ENCODE assay signal across 9 mouse cellular contexts in genomic region chr4:43579731-43580130, GRCm38 (mm10). TPM values are rescaled to one million over a fixed set of nuclear protein-coding genes. Genes with fewer than 3 reads are reported as not detected.
A peak's percentile ranks its signal among the peaks of the same experiment; 100 is the strongest.
DNase-seq lines count a peak whose midpoint lies in the region; ATAC-seq and TF ChIP-seq lines count a peak whose summit lies in the region.
"Had no signal": no experiment of that assay in that cellular context is flagged by ENCODE, and none has a peak within 500 bp of the region (broad histone marks: within the 10 kb centered on the region; RNA-seq: fewer than 3 reads in every experiment).

No protein-coding gene starts in this region.

- peaks cover 67% of the 10 kb centered on the region for H3K36me3 ChIP-seq in erythroblast, embryonic 14.5 days (ENCODE audit: control insufficient read depth)
- H3K36me3 ChIP-seq in testis, adult 2 months (ENCODE audit: control insufficient read depth, insufficient read depth, low read length), result no peaks in the 10 kb centered on the region; the same call in 1 of the 2 replicates
- peaks cover 50% of the 10 kb centered on the region for H3K36me3 ChIP-seq in liver, embryonic 12.5 days

- no peak for ATAC-seq in erythroblast, adult 5-6 weeks (replicated peaks; ENCODE audit: low FRiP score, poor library complexity, severe bottlenecking)
- ATAC-seq in liver, embryonic 12.5 days, result no peak

- H3K4me3 ChIP-seq in erythroblast, embryonic 14.5 days (replicated peaks), result peak overlapping the region; percentile 98
- H3K4me3 ChIP-seq in testis, adult 2 months (ENCODE audit: control insufficient read depth, low read depth, low read length), result peak overlapping the region; percentile 99
- H3K4me3 ChIP-seq in liver, embryonic 12.5 days, result peak overlapping the region; percentile 76

- H3K27ac ChIP-seq in testis, adult 2 months (ENCODE audit: control insufficient read depth, insufficient read depth, low read depth, low read length), result no peak overlapping the region
- peak overlapping the region; percentile 90; the same call in 1 of the 2 replicates for H3K27ac ChIP-seq in liver, embryonic 12.5 days

- peaks cover 70% of the 10 kb centered on the region for H3K4me1 ChIP-seq in erythroblast, embryonic 14.5 days (ENCODE audit: control insufficient read depth)
- H3K4me1 ChIP-seq in testis, adult 2 months (ENCODE audit: control insufficient read depth, insufficient read depth, low read length), result peaks cover 17% of the 10 kb centered on the region
- H3K4me1 ChIP-seq in liver, embryonic 12.5 days, result peaks cover 52% of the 10 kb centered on the region

- H3K9me3 ChIP-seq in erythroblast, embryonic 14.5 days (ENCODE audit: control insufficient read depth, low read length), result no peaks in the 10 kb centered on the region
- H3K9me3 ChIP-seq in liver, embryonic 12.5 days (replicated peaks), result no peaks in the 10 kb centered on the region

- TF ChIP-seq CTCF in testis, adult 2 months (IDR thresholded peaks at IDR 0.05; ENCODE audit: control insufficient read depth, insufficient read depth, insufficient replicate concordance, low read depth, low read length), result no peak

- WGBS in liver, embryonic 12.5 days (ENCODE audit: insufficient replicate concordance), result 63% methylated on average over 6 of the region's 6 CpGs

- no peak for DNase-seq in testis, postnatal 14 days (ENCODE audit: low spot score)
- DNase-seq in thymus, postnatal 25 days, result no peak
- no peak for DNase-seq in urinary bladder, adult 18-20 months (ENCODE audit: low spot score in 2 of 2)
- no peak for DNase-seq in ovary, postnatal 10 days (ENCODE audit: low spot score)
- DNase-seq: lung, adult 2 months had no signal

- no peaks in the 10 kb centered on the region for H3K27me3 ChIP-seq in erythroblast, embryonic 14.5 days (ENCODE audit: control insufficient read depth)
- H3K27me3 ChIP-seq in testis, adult 2 months (ENCODE audit: control insufficient read depth, insufficient read depth, low read length), result no peaks in the 10 kb centered on the region
- H3K27me3 ChIP-seq in liver, embryonic 12.5 days (replicated peaks), result no peaks in the 10 kb centered on the region

- TF ChIP-seq POLR2A in testis, adult 2 months (IDR thresholded peaks at IDR 0.05; ENCODE audit: control insufficient read depth, low read depth, low read length), result no peak

- peak overlapping the region; percentile 86 for H3K9ac ChIP-seq in liver, embryonic 12.5 days

- peak overlapping the region; percentile 90 for H3K4me2 ChIP-seq in liver, embryonic 12.5 days

RNA-seq across cellular contexts. Expression of gene Gba2, which starts 1.1 kb away (rescaled TPM):
- 0.70 and 1.1 TPM in 2 replicates for polyA plus RNA-seq in erythroblast, embryonic 14.5 days (2012)
- 4.2 and 7.3 TPM in 2 replicates for total RNA-seq in erythroblast, adult 5-6 weeks (2015; ENCODE audit: low replicate concordance)
- 7.4 and 12.0 TPM in 2 replicates for total RNA-seq in erythroblast, adult 5-6 weeks (2017; ENCODE audit: low replicate concordance)
- polyA plus RNA-seq in testis, adult 2 months (2012; rRNA removed), result 61.0 and 65.0 TPM in 2 replicates
- polyA plus RNA-seq in liver, embryonic 12.5 days (2016; fragmentation: Nextera tagmentation; extraction: Ambion mirVana), result 23.5 and 23.6 TPM in 2 replicates

RNA-seq across cellular contexts. Expression of gene Rgp1, which starts 1.2 kb away (rescaled TPM):
- polyA plus RNA-seq in erythroblast, embryonic 14.5 days (2012), result 3.5 and 7.2 TPM in 2 replicates
- 8.6 and 10.6 TPM in 2 replicates for total RNA-seq in erythroblast, adult 5-6 weeks (2015; ENCODE audit: low replicate concordance)
- 5.7 and 8.9 TPM in 2 replicates for total RNA-seq in erythroblast, adult 5-6 weeks (2017; ENCODE audit: low replicate concordance)
- polyA plus RNA-seq in testis, adult 2 months (2012; rRNA removed), result 36.8 and 37.6 TPM in 2 replicates
- polyA plus RNA-seq in liver, embryonic 12.5 days (2016; fragmentation: Nextera tagmentation; extraction: Ambion mirVana), result 17.4 and 18.0 TPM in 2 replicates

RNA-seq across cellular contexts. Expression of gene Msmp, which starts 4.6 kb away (rescaled TPM):
- not detected in 2 replicates for polyA plus RNA-seq in erythroblast, embryonic 14.5 days (2012)
- not detected in 2 replicates for total RNA-seq in erythroblast, adult 5-6 weeks (2015; ENCODE audit: low replicate concordance)
- not detected in 2 replicates for total RNA-seq in erythroblast, adult 5-6 weeks (2017; ENCODE audit: low replicate concordance)
- 0.83 and 1.1 TPM in 2 replicates for polyA plus RNA-seq in testis, adult 2 months (2012; rRNA removed)
- 1.1 TPM in 1 of 2 replicates, not detected in the other for polyA plus RNA-seq in liver, embryonic 12.5 days (2016; fragmentation: Nextera tagmentation; extraction: Ambion mirVana)

RNA-seq across cellular contexts. Expression of gene Tln1, which starts 17.2 kb away (rescaled TPM):
- 17.6 and 19.2 TPM in 2 replicates for polyA plus RNA-seq in erythroblast, embryonic 14.5 days (2012)
- total RNA-seq in erythroblast, adult 5-6 weeks (2015; ENCODE audit: low replicate concordance), result 47.8 and 86.3 TPM in 2 replicates
- 197 and 262 TPM in 2 replicates for total RNA-seq in erythroblast, adult 5-6 weeks (2017; ENCODE audit: low replicate concordance)
- polyA plus RNA-seq in testis, adult 2 months (2012; rRNA removed), result 44.9 and 51.8 TPM in 2 replicates
- polyA plus RNA-seq in liver, embryonic 12.5 days (2016; fragmentation: Nextera tagmentation; extraction: Ambion mirVana), result 73.3 and 75.5 TPM in 2 replicates

RNA-seq across cellular contexts. Expression of gene Creb3, which starts 17.6 kb away (rescaled TPM):
- 0.10 and 0.20 TPM in 2 replicates for polyA plus RNA-seq in erythroblast, embryonic 14.5 days (2012)
- total RNA-seq in erythroblast, adult 5-6 weeks (2015; ENCODE audit: low replicate concordance), result 1.7 and 6.7 TPM in 2 replicates
- total RNA-seq in erythroblast, adult 5-6 weeks (2017; ENCODE audit: low replicate concordance), result 35.8 and 52.6 TPM in 2 replicates
- polyA plus RNA-seq in testis, adult 2 months (2012; rRNA removed), result 27.9 and 35.0 TPM in 2 replicates
- polyA plus RNA-seq in liver, embryonic 12.5 days (2016; fragmentation: Nextera tagmentation; extraction: Ambion mirVana), result 17.9 and 19.7 TPM in 2 replicates

Comparison
In these comparisons a context has a peak if more than half of its experiments do, and no peak if none do; other contexts are left out.
1. RNA of gene Gba2, which starts 1.1 kb away (polyA plus RNA-seq): 61.0 to 65.0 TPM in testis, adult 2 months and 23.5 to 23.6 TPM in liver, embryonic 12.5 days; 0.70 to 1.1 TPM in erythroblast, embryonic 14.5 days; every median in the first group is over 10 times any median in the second.
2. Peak in every context shown above with its lines, with median percentiles within 50 percentile points of each other: H3K4me3 ChIP-seq.